In genomic region chr16:20677380-20677779, GRCm38 (mm10) we compare ENCODE assay signal across 15 mouse cellular contexts. TPM values are rescaled to one million over a fixed set of nuclear protein-coding genes. Genes with fewer than 3 reads are reported as not detected.
DNase-seq lines count a peak whose midpoint lies in the region; ATAC-seq and TF ChIP-seq lines count a peak whose summit lies in the region.
"Had no signal": no experiment of that assay in that cellular context is flagged by ENCODE, and none has a peak within 500 bp of the region (broad histone marks: within the 10 kb centered on the region; RNA-seq: fewer than 3 reads in every experiment).

No protein-coding gene starts in this region.

- no peak overlapping the region for H3K4me3 ChIP-seq in heart, adult 2 months
- no peak overlapping the region for H3K4me3 ChIP-seq in lung, embryonic 14.5 days (ENCODE audit: low read depth, low read length)
- no peak overlapping the region for H3K4me3 ChIP-seq in embryonic fibroblast, embryonic 13.5 days (ENCODE audit: insufficient read depth, low read length)
- no peak overlapping the region for H3K4me3 ChIP-seq in myocyte
- H3K4me3 ChIP-seq: forebrain, embryonic 10.5 days; heart, embryonic 10.5 days; midbrain, embryonic 12.5 days had no signal

- H3K9ac ChIP-seq in heart, adult 2 months (ENCODE audit: low read depth, low read length), result no peak overlapping the region
- peak overlapping the region; percentile 29; the same call in 1 of the 2 replicates for H3K9ac ChIP-seq in lung, embryonic 14.5 days
- H3K9ac ChIP-seq: midbrain, embryonic 12.5 days had no signal

- peaks cover 12% of the 10 kb centered on the region for H3K79me2 ChIP-seq in heart, adult 2 months (replicated peaks; ENCODE audit: control insufficient read depth, insufficient read depth, low read length)
- H3K79me2 ChIP-seq in myocyte (ENCODE audit: control insufficient read depth, insufficient read depth), result peaks cover 56% of the 10 kb centered on the region

- H3K27ac ChIP-seq in heart, adult 2 months, result peak overlapping the region; percentile 53
- H3K27ac ChIP-seq in lung, embryonic 14.5 days (ENCODE audit: low read depth), result no peak overlapping the region
- peak overlapping the region; percentile 23; the same call in 1 of the 2 replicates for H3K27ac ChIP-seq in embryonic fibroblast, embryonic 13.5 days (ENCODE audit: insufficient read depth, low read length)
- H3K27ac ChIP-seq: forebrain, embryonic 10.5 days; heart, embryonic 10.5 days; midbrain, embryonic 12.5 days had no signal

- no peak overlapping the region for H3ac ChIP-seq in myocyte (ENCODE audit: control insufficient read depth, insufficient read length)

- ATAC-seq in lung, embryonic 14.5 days (ENCODE audit: insufficient read depth), result no peak
- ATAC-seq: activated CD4-positive, CD25-positive, alpha-beta regulatory T cell, adult 4 months; inflammation-experienced regulatory T-cells, adult 6 months had no signal

- H3K36me3 ChIP-seq in heart, adult 2 months (ENCODE audit: control insufficient read depth, insufficient read depth, low read length), result peaks cover 26% of the 10 kb centered on the region
- peaks cover 79% of the 10 kb centered on the region for H3K36me3 ChIP-seq in lung, embryonic 14.5 days (ENCODE audit: insufficient read depth)
- peaks cover 46% of the 10 kb centered on the region for H3K36me3 ChIP-seq in myocyte (ENCODE audit: control insufficient read depth, insufficient read depth)

- H3K4me2 ChIP-seq in lung, embryonic 14.5 days, result no peak overlapping the region
- H3K4me2 ChIP-seq in myocyte (ENCODE audit: low read depth), result peak overlapping the region; percentile 4
- H3K4me2 ChIP-seq: midbrain, embryonic 12.5 days had no signal

- H3K27me3 ChIP-seq in heart, adult 2 months (ENCODE audit: control insufficient read depth, insufficient read depth, low read length), result no peaks in the 10 kb centered on the region
- no peaks in the 10 kb centered on the region for H3K27me3 ChIP-seq in lung, embryonic 14.5 days (ENCODE audit: insufficient read depth, low read length)
- no peaks in the 10 kb centered on the region for H3K27me3 ChIP-seq in myocyte (ENCODE audit: control insufficient read depth, insufficient read depth, insufficient read length)
- H3K27me3 ChIP-seq: midbrain, embryonic 12.5 days had no signal

- DNase-seq in heart, adult 2 months, result no peak
- no peak for DNase-seq in heart, postnatal 36 days
- no peak for DNase-seq in lung, embryonic 14.5 days
- DNase-seq in lung, postnatal 25 days (ENCODE audit: low spot score), result no peak
- DNase-seq in right cerebral cortex, postnatal 36 days (ENCODE audit: low spot score in 2 of 2), result no peak
- DNase-seq in ovary, postnatal 14 days (ENCODE audit: low spot score), result no peak
- DNase-seq: B cell, adult 2 months; embryo, embryonic 11 days had no signal

- intact Hi-C loops in heart, adult 2 months (cut with DNase I), result no loop called here
- intact Hi-C loops in heart, postnatal 36 days (cut with DNase I), result no loop called here

- H3K9me3 ChIP-seq in lung, embryonic 14.5 days (ENCODE audit: low read depth, low read length), result no peaks in the 10 kb centered on the region
- H3K9me3 ChIP-seq: forebrain, embryonic 10.5 days; heart, embryonic 10.5 days; midbrain, embryonic 12.5 days had no signal

- TF ChIP-seq CTCF in heart, adult 2 months (IDR thresholded peaks at IDR 0.05), result no peak
- no peak for TF ChIP-seq CTCF in lung, embryonic 14.5 days (IDR thresholded peaks at IDR 0.05; ENCODE audit: low read depth)
- no peak for TF ChIP-seq CTCF in embryonic fibroblast, embryonic 13.5 days (IDR thresholded peaks at IDR 0.05; ENCODE audit: borderline replicate concordance, insufficient read depth, low read length)

- TF ChIP-seq EP300 in heart, adult 2 months (IDR thresholded peaks at IDR 0.05; ENCODE audit: insufficient read depth, low read depth, low read length), result no peak

- WGBS in heart, adult 2 months, result 82% methylated on average over 5 of the region's 5 CpGs
- 76% methylated on average over 5 of the region's 5 CpGs for WGBS in lung, embryonic 14.5 days

- no peak for TF ChIP-seq POLR2A in heart, adult 2 months (IDR thresholded peaks at IDR 0.05; ENCODE audit: insufficient read depth, low read depth, low read length)
- no peak for TF ChIP-seq POLR2A in embryonic fibroblast, embryonic 13.5 days (IDR thresholded peaks at IDR 0.05; ENCODE audit: low read depth, low read length)
- TF ChIP-seq POLR2A in myocyte (IDR thresholded peaks at IDR 0.05; ENCODE audit: insufficient read length, low read depth), result no peak

- peaks cover 12% of the 10 kb centered on the region for H3K4me1 ChIP-seq in heart, adult 2 months (ENCODE audit: control insufficient read depth, insufficient read depth, low read length)
- no peaks in the 10 kb centered on the region for H3K4me1 ChIP-seq in lung, embryonic 14.5 days (ENCODE audit: insufficient read depth)
- peaks cover 14% of the 10 kb centered on the region for H3K4me1 ChIP-seq in embryonic fibroblast, embryonic 13.5 days (ENCODE audit: control insufficient read depth, insufficient read depth, low read length)

TF ChIP-seq in myocyte, 11 proteins besides CTCF, POLR2A, EP300 and RAD21:
- no peak for TF ChIP-seq POLR2AphosphoS2 (IDR thresholded peaks at IDR 0.05; ENCODE audit: insufficient read length, low read depth)
- TF ChIP-seq SRF (IDR thresholded peaks at IDR 0.05; ENCODE audit: control insufficient read depth, insufficient read length, low read depth), result no peak
- TF ChIP-seq E2F4 (IDR thresholded peaks at IDR 0.05; ENCODE audit: insufficient read depth), result no peak
- no peak for TF ChIP-seq USF1 (IDR thresholded peaks at IDR 0.05; ENCODE audit: low read depth)

RNA-seq across cellular contexts. Expression of gene Eif4g1, which starts 9.3 kb away (rescaled TPM):
- 100 to 1,000 TPM; 344 to 420 TPM for total RNA-seq in heart, adult 2 months (2021)
- polyA plus RNA-seq in heart, adult 2 months (2012; rRNA removed), result 343 and 423 TPM in 2 replicates
- 100 to 1,000 TPM; 388 to 434 TPM for total RNA-seq in heart, postnatal 36 days (2021)
- polyA plus RNA-seq in lung, embryonic 14.5 days (2014; fragmentation: Nextera tagmentation; extraction: Ambion mirVana), result 176 and 191 TPM in 2 replicates
- 337 and 421 TPM in 2 replicates for polyA plus RNA-seq in embryonic fibroblast, embryonic 13.5 days (2011; ENCODE audit: insufficient read length, low read depth, missing spikeins)
- 232 TPM for polyA plus RNA-seq in myocyte (2012; fragmentation: generic; extraction: Trizol)

RNA-seq across cellular contexts. Expression of gene Fam131a, which starts 15.7 kb away (rescaled TPM):
- total RNA-seq in heart, adult 2 months (2021), result 10 to 100 TPM; 22.2 to 24.6 TPM
- polyA plus RNA-seq in heart, adult 2 months (2012; rRNA removed), result 31.3 and 40.5 TPM in 2 replicates
- 10 to 100 TPM; 27.9 to 30.2 TPM for total RNA-seq in heart, postnatal 36 days (2021)
- 3.4 TPM in 2 replicates for polyA plus RNA-seq in lung, embryonic 14.5 days (2014; fragmentation: Nextera tagmentation; extraction: Ambion mirVana)
- polyA plus RNA-seq in embryonic fibroblast, embryonic 13.5 days (2011; ENCODE audit: insufficient read length, low read depth, missing spikeins), result 7.7 and 9.9 TPM in 2 replicates
- polyA plus RNA-seq in myocyte (2012; fragmentation: generic; extraction: Trizol), result 0.62 TPM

RNA-seq across cellular contexts. Expression of gene Psmd2, which starts 25.9 kb away (rescaled TPM):
- 100 to 1,000 TPM; 180 to 212 TPM for total RNA-seq in heart, adult 2 months (2021)
- 96.9 and 178 TPM in 2 replicates for polyA plus RNA-seq in heart, adult 2 months (2012; rRNA removed)
- 100 to 1,000 TPM; 214 to 216 TPM for total RNA-seq in heart, postnatal 36 days (2021)
- polyA plus RNA-seq in lung, embryonic 14.5 days (2014; fragmentation: Nextera tagmentation; extraction: Ambion mirVana), result 345 and 352 TPM in 2 replicates
- 211 and 217 TPM in 2 replicates for polyA plus RNA-seq in embryonic fibroblast, embryonic 13.5 days (2011; ENCODE audit: insufficient read length, low read depth, missing spikeins)
- 285 TPM for polyA plus RNA-seq in myocyte (2012; fragmentation: generic; extraction: Trizol)

RNA-seq across cellular contexts. Expression of gene Polr2h, which starts 40.1 kb away (rescaled TPM):
- total RNA-seq in heart, adult 2 months (2021), result 1 to 10 TPM; 9.0 TPM
- polyA plus RNA-seq in heart, adult 2 months (2012; rRNA removed), result 11.8 and 12.6 TPM in 2 replicates
- total RNA-seq in heart, postnatal 36 days (2021), result 10 to 100 TPM; 10.5 to 12.4 TPM
- polyA plus RNA-seq in lung, embryonic 14.5 days (2014; fragmentation: Nextera tagmentation; extraction: Ambion mirVana), result 101 and 114 TPM in 2 replicates
- polyA plus RNA-seq in embryonic fibroblast, embryonic 13.5 days (2011; ENCODE audit: insufficient read length, low read depth, missing spikeins), result 36.5 and 38.8 TPM in 2 replicates
- 60.5 TPM for polyA plus RNA-seq in myocyte (2012; fragmentation: generic; extraction: Trizol)

RNA-seq across cellular contexts. Expression of gene Clcn2, which starts 40.2 kb away (rescaled TPM):
- 1 to 10 TPM; 1.3 to 1.8 TPM for total RNA-seq in heart, adult 2 months (2021)
- polyA plus RNA-seq in heart, adult 2 months (2012; rRNA removed), result 5.9 and 8.0 TPM in 2 replicates
- 1 to 10 TPM; 2.3 to 2.6 TPM for total RNA-seq in heart, postnatal 36 days (2021)
- polyA plus RNA-seq in lung, embryonic 14.5 days (2014; fragmentation: Nextera tagmentation; extraction: Ambion mirVana), result 7.5 and 10.1 TPM in 2 replicates
- 7.0 and 7.9 TPM in 2 replicates for polyA plus RNA-seq in embryonic fibroblast, embryonic 13.5 days (2011; ENCODE audit: insufficient read length, low read depth, missing spikeins)
- 4.4 TPM for polyA plus RNA-seq in myocyte (2012; fragmentation: generic; extraction: Trizol)
